Mouse (Mus musculus) spleen, adult 10 weeks (tissue): ENCODE results near the gene Cdh5. TPM values are rescaled to one million over a fixed set of nuclear protein-coding genes. Genes with fewer than 3 reads are reported as not detected.

Source experiments
- polyA plus RNA-seq: library from polyadenylated mRNA; stranded (reverse); fragments of 350-450 nt; fragmentation: Illumina TruSeq; extraction: RNeasy Lipid Tissue Mini Kit (QIAGEN cat#74804); gene quantifications from one replicate; pipeline ENCODE4 v1.2.3, GENCODE M21; 2015; ENCODE audit warnings: low replicate concordance; ENCODE audit not compliant: insufficient read depth

The Cdh5 gene
- 23.8 TPM for polyA plus RNA-seq

DNA sequence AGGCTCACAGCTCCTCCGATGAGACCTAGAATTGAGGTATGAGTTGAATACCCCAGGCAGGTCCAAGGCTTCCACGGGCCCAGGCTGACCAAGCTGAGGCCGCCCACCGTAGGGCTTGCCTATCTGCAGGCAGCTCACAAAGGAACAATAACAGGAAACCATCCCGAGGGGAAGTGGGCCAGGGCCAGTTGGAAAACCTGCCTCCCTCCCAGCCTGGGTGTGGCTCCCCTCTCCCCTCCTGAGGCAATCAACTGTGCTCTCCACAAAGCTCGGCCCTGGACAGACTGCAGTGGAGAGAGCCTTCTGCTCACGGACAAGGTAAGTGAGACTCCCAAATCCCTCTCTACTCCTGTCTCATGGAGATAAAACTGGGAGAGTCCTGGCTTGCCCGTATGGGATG is at the start of gene Cdh5:
Cdh5 (plus strand) TSS at position 211 of the 400 bp plus-strand sequence.

DNA sequence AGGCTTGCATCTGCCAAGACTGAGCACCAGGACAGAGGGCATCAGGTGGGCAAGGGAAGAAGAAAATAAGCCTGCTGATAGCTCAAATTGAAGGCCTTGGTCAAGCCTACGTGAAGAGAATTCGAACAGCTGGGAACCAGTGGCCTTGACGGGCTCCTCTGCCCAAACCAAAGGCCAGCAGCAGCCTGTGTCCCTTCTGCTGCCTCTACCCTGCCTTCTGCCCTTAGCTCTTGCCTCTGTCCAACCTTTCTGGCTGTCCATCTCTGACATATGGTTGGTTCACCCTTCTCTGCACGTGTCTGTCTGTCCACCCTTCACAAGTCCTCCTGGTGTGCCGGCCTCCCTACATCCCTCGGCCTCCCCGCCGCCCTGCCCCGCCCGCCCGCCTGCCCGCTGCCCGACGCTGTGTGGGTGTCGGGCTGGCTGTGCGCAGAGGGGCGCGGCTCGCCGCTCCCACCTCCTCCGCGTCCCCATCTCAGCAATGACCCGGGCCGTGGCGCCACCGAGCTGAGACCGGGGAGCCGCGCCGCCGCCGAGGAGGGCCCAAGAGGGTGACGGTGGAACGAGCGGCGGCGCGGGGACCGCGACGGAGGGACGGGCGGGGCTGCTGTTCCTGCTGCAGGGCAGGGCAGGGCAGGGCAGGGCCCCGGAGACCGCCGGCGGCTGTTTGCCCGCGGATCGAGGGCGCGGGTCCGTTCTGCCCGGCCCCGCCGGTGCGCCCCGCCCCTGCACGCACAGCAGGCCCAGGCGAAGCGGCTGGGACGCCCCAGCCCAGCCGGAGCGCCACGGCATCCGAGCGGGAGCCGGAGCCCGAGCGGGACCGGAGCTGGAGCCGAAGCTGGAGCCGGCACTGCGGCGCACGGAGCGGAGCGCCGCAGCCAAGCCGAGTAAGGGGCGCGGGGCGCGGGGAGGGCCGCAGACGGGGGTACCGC is 69.0 kb downstream of the Cdh5 start, which contains the start of gene Bean1:
Bean1 (plus strand) TSS at position 325 of the 932 bp plus-strand sequence.

Other genes with a start within 250 kb of the Cdh5 start
- not detected for gene Bean1, start 68.8 kb downstream of the Cdh5 start, polyA plus RNA-seq
- gene Tk2, start 146.9 kb downstream of the Cdh5 start, polyA plus RNA-seq = 71.4 TPM
- 107 TPM for gene Cklf, start 149.2 kb downstream of the Cdh5 start, polyA plus RNA-seq
- gene Cmtm2a, start 191.6 kb downstream of the Cdh5 start, polyA plus RNA-seq = not detected
- not detected for gene Gm45711, start 208.5 kb downstream of the Cdh5 start, polyA plus RNA-seq
- gene Cmtm1, start 208.5 kb downstream of the Cdh5 start, polyA plus RNA-seq = not detected
- gene Gm11020, start 219.9 kb downstream of the Cdh5 start, polyA plus RNA-seq = not detected
- not detected for gene Cmtm2b, start 220.6 kb downstream of the Cdh5 start, polyA plus RNA-seq
- 48.5 TPM for gene Cmtm3, start 237.8 kb downstream of the Cdh5 start, polyA plus RNA-seq